Mouse (Mus musculus): Measurements from ENCODE around the gene Olfr459.

DNA sequence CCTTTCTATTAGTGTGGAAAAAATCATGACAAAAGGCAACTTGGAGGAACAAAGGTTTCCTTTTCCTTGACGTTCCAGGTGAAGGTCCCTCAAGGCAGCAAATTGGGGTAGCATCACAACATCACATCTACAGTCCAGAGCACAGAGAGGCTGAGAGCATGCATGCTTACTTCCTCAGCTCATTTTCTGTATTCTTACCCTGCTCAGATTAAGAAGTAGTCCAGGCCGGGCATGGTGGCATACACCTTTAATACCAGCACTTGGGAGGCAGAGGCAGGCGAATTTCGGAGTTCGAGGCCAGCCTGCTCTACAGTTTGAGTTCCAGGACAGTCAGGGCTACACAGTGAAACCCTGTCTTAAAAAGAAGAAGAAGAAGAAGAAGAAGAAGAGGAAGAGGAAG lies 10.7 kb downstream of the Olfr459 start:
- no peak for TF ChIP-seq GATA1 (IDR thresholded peaks at IDR 0.05; ENCODE audit: low read length)
- no peak for TF ChIP-seq TAL1 (IDR thresholded peaks at IDR 0.05; ENCODE audit: low read length)

Data from erythroblast, embryonic 14.5 days (primary cell).